Mouse (Mus musculus) kidney, embryonic 14.5 days (tissue): ENCODE results near the gene Gm14443. TPM values are rescaled to one million over a fixed set of nuclear protein-coding genes. Genes with fewer than 3 reads are reported as not detected.
"Not testable (repeated sequence)": the region's sequence is repeated elsewhere in the genome, so short reads cannot be mapped to it uniquely, and the experiment has no call there.

Experiments
- ATAC-seq: fragments of 200-750 bp; cut with Nextera tagmentation; 2 replicates; pipeline ENCODE4 v1.8.0; 2017; ENCODE audit warnings: moderate number of reproducible peaks, mild to moderate bottlenecking, moderate TSS enrichment, moderate library complexity; ENCODE audit not compliant: low FRiP score, low TSS enrichment
- H3K27ac ChIP-seq: fragments of 300-500 bp; sonication (generic); 2 replicates; pipeline ENCODE4 v1.5.1; 2014; ENCODE audit warnings: low read depth, mild to moderate bottlenecking, low read length, moderate library complexity, mixed read lengths
- H3K27me3 ChIP-seq: fragments of 300-500 bp; sonication (generic); 2 replicates; pipeline ENCODE4 v1.6.1; 2014; ENCODE audit warnings: mild to moderate bottlenecking, low read length; ENCODE audit not compliant: control insufficient read depth, insufficient read depth
- H3K36me3 ChIP-seq: fragments of 300-500 bp; sonication (generic); 2 replicates; pipeline ENCODE4 v1.6.1; 2014; ENCODE audit warnings: low read length, mixed read lengths; ENCODE audit not compliant: control insufficient read depth, insufficient read depth
- H3K4me1 ChIP-seq: fragments of 300-500 bp; sonication (generic); 2 replicates; pipeline ENCODE4 v1.6.1; 2014; ENCODE audit warnings: low read length, mixed read lengths; ENCODE audit not compliant: control insufficient read depth, insufficient read depth
- H3K4me2 ChIP-seq: fragments of 300-500 bp; sonication (generic); replicated peaks from 2 replicates; pipeline ENCODE4 v1.6.1; 2014; ENCODE audit warnings: low read depth, mild to moderate bottlenecking, low read length
- H3K4me3 ChIP-seq: fragments of 300-500 bp; sonication (generic); 2 replicates; pipeline ENCODE4 v1.5.1; 2014; ENCODE audit warnings: mild to moderate bottlenecking, low read length
- H3K9ac ChIP-seq: fragments of 300-500 bp; sonication (generic); 2 replicates; pipeline ENCODE4 v1.6.1; 2014; ENCODE audit warnings: low read depth, mild to moderate bottlenecking, low read length, moderate library complexity
- H3K9me3 ChIP-seq: fragments of 300-500 bp; sonication (generic); 2 replicates; pipeline ENCODE4 v1.6.1; 2016; ENCODE audit warnings: low read length; ENCODE audit not compliant: control insufficient read depth
- WGBS: fragments of 180-500 bp; shearing (Covaris S2); extraction: QIAGEN DNeasy Blood & Tissue Kit; methylation state at CpG from one replicate; pipeline ENCODE4 v1.1.7; 2014; 5-methylcytosine and 5-hydroxymethylcytosine counted together
- polyA plus RNA-seq: library from polyadenylated mRNA; unstranded; fragments of >200 nt; fragmentation: Nextera tagmentation; extraction: Ambion mirVana; gene quantifications from 2 replicates; pipeline ENCODE4 v1.2.1, GENCODE M21; 2014

Gene Gm14443
- 1.2 and 1.3 TPM in 2 replicates for polyA plus RNA-seq

DNA sequence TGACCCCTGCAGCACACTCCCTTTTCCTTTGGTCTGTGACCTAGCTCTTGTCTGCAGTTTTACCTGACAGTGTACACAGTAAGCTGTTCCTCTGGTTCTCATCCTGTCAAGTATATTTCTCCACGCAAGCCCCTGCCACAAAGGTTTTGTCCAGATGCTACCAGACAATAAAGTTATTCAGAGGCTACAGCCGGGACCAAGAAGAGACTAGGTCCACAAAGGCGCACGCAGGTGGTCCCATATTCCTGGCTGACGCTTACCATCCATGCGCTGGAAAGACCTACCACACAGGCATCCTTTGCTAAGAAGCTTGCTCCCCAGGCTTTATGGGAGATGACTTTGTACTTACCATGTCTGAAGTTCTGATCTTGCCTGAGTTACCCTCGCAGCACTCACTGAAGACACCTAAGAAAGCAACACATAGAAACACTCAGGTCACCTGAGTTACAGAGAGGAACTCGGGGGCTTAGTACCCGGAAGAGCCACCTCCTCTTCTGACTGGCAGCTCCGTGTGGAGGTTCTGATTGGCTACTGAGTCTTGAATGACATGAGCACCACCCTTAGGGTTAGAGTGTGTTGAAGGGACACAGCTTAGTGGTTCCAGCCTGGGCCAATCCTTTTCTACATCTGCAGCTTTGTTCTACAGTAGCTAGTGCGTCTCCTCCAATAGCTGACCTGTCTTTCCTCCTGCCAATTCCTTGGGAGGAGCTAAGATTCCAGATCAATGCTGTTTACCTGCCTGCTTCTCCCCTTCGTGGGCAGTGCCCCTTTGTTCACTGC is at the start of gene Gm14443:
TSS of gene Gm14443 (minus strand) at position 471 of the 780 bp plus-strand sequence.
- not testable (repeated sequence) for H3K27ac ChIP-seq, H3K9ac ChIP-seq, ATAC-seq, H3K4me2 ChIP-seq, H3K9me3 ChIP-seq, H3K4me3 ChIP-seq, H3K36me3 ChIP-seq, H3K27me3 ChIP-seq, H3K4me1 ChIP-seq
- WGBS: 76% methylated on average over 12 of the region's 12 CpGs

DNA sequence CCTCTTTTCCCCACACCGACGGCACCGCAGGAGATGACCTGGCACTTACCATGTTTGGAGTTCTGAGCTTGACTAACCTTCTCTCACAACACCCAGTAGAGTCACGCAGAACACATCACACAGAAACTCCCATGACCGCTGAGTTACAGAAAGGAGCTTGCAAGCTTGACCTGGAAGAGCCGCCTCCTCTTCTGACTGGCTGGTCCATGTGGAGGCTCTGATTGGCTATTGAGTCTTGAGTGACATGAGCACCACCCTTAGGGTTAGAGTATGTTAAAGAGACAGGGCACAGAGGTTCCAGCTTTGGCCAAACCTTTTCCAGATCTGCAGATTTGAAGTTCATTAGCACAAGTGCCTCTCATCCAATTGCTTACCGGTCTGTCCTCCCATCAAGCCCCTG is 31.1 kb upstream of the Gm14443 start, which contains the start of gene Gm14391:
TSS of gene Gm14391 (minus strand) at position 186 of the 400 bp plus-strand sequence.
- no CpG with 5 or more reads among the region's 7 CpGs for WGBS
- not testable (repeated sequence) for H3K27me3 ChIP-seq, H3K36me3 ChIP-seq, H3K27ac ChIP-seq, H3K4me3 ChIP-seq, H3K9ac ChIP-seq, H3K4me1 ChIP-seq, ATAC-seq, H3K9me3 ChIP-seq, H3K4me2 ChIP-seq

DNA sequence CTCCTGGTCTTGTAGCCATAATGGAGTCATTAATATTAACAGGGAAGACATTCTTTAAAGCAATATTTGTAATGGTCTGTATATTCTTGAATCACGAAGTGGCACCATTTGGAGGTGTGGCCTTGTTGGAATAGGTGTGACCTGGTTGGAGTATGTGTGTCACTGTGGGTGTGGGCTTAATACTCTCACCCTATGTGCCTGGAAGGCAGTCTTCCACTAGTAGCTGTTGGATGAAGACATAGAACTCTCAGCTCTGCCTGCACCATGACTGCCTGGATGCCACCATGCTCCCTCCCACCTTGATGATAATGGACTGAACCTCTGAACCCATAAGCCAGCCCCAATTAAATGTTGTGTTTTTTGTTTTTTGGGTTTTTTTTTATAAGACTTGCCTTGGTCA is 3.3 kb upstream of the Gm14443 start:
- H3K27ac ChIP-seq, H3K9ac ChIP-seq, ATAC-seq, H3K27me3 ChIP-seq, H3K9me3 ChIP-seq, H3K4me3 ChIP-seq, H3K36me3 ChIP-seq, H3K4me2 ChIP-seq, H3K4me1 ChIP-seq: not testable (repeated sequence)
- 50% methylated on average over 1 of the region's 1 CpGs for WGBS

DNA sequence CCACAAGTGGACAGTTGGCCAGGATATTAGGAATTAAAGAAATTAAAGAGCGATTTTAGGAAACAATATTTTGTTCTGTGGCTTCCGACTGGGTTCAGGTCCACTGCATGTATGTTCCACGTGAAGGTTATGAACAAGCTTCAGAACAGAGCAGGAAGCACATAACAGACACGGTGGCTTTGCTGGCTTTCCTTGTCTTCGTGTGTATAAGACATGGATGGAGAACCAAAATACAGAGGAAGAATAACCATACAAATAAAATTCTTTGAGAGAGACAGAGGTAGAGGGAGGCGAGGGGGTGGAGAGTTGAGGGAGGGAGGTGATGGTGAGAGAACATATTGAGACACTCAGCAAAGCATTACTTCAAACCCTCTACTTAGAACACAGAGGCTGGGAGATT is 641 bp upstream of the Gm14443 start:
- no peak overlapping the region for H3K4me2 ChIP-seq
- WGBS: 88% methylated on average over 6 of the region's 6 CpGs
- H3K9me3 ChIP-seq: no peaks in the 10 kb centered on the region
- H3K27me3 ChIP-seq: no peaks in the 10 kb centered on the region
- no peak for ATAC-seq
- no peak overlapping the region for H3K27ac ChIP-seq
- H3K4me1 ChIP-seq: no peaks in the 10 kb centered on the region
- no peak overlapping the region for H3K9ac ChIP-seq
- H3K4me3 ChIP-seq: no peak overlapping the region
- no peaks in the 10 kb centered on the region for H3K36me3 ChIP-seq

DNA sequence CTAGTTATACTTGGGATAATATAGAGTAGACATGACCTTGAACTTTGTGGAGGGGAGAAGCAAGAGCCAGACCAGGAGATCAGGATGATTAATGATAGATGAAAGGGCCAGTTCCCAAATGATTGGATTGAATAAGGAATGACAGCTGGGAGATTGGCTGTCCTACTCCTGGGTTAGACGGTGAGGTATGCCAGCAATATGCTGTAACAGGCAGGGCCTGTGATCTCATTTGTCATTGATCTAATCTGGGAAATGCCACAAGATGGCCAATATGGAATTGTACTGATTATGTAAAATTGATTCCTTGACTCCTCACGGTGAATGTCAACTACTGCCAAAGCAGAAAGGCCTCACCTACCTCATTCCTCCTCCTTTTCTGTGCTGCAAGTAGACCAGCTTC is 1.6 kb downstream of the Gm14443 start:
- H3K4me1 ChIP-seq, H3K4me3 ChIP-seq, H3K27ac ChIP-seq, H3K9ac ChIP-seq, H3K36me3 ChIP-seq, H3K27me3 ChIP-seq, H3K9me3 ChIP-seq, H3K4me2 ChIP-seq, ATAC-seq: not testable (repeated sequence)
- WGBS: 91% methylated on average over 2 of the region's 2 CpGs

DNA sequence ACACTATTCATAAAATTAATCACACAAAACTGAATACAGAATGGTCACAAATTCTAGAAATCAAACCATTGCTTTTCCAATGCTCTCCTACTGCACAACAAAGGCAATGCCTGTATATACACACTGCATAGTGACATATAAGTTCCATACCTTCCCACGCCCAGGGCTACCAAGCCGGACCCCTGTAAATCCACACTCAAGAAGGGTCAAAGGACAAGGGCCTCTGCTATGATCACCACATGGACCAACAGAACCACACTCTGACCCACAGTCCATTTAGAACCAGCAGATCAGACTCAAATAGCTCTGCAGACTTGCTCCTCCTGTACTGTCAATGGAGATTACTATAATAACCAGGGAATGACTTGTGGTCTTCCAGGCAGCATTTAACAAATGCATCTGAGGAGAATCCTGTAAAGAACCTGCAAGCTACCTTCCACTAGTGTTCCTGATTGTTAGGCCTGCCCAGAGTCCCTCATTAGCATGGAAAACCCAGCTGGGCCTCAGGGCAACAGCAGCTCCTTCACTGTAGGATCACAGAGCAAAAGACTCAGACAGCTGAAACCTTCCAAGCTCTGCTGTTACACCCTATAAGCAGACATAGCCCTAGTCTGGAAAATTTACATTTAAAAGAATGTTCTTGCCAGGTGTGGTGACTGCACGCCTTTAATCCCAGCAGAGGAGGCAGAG is 2.6 kb downstream of the Gm14443 start:
- not testable (repeated sequence) for H3K9me3 ChIP-seq, H3K36me3 ChIP-seq, H3K9ac ChIP-seq, H3K27me3 ChIP-seq, H3K27ac ChIP-seq, H3K4me1 ChIP-seq, ATAC-seq, H3K4me2 ChIP-seq, H3K4me3 ChIP-seq
- 91% methylated on average over 3 of the region's 3 CpGs for WGBS

DNA sequence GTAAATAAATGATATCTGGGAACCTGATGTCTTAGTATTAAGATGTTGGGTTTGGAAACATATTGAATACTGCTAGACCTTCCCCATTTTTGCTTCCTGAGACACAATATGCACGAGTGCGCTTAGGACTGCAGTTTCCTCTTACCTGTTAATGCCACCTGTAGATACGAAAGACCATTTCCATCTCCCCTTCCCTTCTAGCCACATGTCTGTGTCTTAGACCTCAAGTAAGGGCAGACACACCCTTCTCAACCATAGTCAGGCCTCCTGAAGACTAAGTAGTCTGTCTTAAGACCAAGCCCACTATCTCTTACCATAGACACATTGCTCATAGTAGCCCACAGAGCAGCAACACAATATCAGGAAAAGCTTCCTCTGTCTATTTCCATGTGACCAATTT is 3.5 kb downstream of the Gm14443 start:
- no peaks in the 10 kb centered on the region for H3K4me1 ChIP-seq
- no peak overlapping the region for H3K4me2 ChIP-seq
- H3K27me3 ChIP-seq: no peaks in the 10 kb centered on the region
- no peak overlapping the region for H3K9ac ChIP-seq
- ATAC-seq: no peak
- H3K4me3 ChIP-seq: no peak overlapping the region
- 85% methylated on average over 3 of the region's 3 CpGs for WGBS
- no peaks in the 10 kb centered on the region for H3K9me3 ChIP-seq
- H3K27ac ChIP-seq: no peak overlapping the region
- no peaks in the 10 kb centered on the region for H3K36me3 ChIP-seq

DNA sequence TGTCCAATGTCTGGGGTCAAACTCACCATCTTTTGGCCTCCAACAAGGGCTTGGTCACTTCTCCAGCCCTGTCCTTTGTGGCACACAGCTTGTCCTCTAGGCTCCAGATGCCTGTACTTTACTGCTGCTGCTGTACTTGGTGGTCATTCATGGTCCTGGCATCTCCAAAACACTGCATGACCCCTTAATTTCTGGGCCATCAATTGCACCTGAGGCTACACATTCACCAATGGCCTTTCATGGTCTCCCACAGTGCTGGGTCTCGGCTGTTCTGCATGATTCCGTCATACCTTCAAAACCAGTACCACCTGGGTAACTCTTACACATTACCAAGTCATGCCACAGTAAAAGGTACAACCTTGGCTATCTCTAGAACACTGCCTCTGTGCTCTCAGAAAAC is 8.8 kb downstream of the Gm14443 start:
- not testable (repeated sequence) for H3K36me3 ChIP-seq, H3K27ac ChIP-seq, H3K9ac ChIP-seq, H3K27me3 ChIP-seq, H3K4me2 ChIP-seq, H3K9me3 ChIP-seq, H3K4me3 ChIP-seq, ATAC-seq, H3K4me1 ChIP-seq
- WGBS: 85% methylated on average over 2 of the region's 2 CpGs

DNA sequence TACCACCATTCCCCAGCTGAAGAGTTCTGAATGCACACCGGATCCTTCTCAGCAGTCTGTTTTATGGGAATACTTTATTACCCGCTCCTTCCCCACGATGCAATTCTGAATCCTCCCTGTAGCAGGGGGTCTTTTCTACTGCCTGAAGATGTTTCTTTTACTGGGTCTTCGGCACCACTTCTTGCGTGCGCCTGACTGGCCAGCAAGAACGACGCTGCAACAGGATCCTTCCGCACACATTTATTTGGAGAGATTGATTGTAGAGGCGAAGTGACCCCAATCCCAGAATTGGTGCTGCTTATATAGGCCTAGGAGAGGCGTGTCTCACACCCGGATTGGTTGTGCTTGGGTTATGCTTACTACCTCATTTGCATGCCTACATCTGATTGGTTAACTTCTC is 10.6 kb downstream of the Gm14443 start:
- H3K4me3 ChIP-seq, H3K36me3 ChIP-seq, H3K27ac ChIP-seq, H3K9ac ChIP-seq, H3K4me1 ChIP-seq, H3K4me2 ChIP-seq, H3K27me3 ChIP-seq, H3K9me3 ChIP-seq, ATAC-seq: not testable (repeated sequence)
- 93% methylated on average over 12 of the region's 12 CpGs for WGBS
